Mouse (Mus musculus): ENCODE data around the gene Gm8926. TPM values are rescaled to one million over a fixed set of nuclear protein-coding genes. Genes with fewer than 3 reads are reported as not detected.

The Gm8926 gene
- polyA plus RNA-seq (2015; fragmentation: Nextera tagmentation; extraction: Ambion mirVana), result not detected in 2 replicates

GRCm38 (mm10) chr5:11770248-11770647 lies at the start of gene Gm8926:
Gene Gm8926, plus strand, starts transcription at chr5:11770548.

Other genes with a start within 250 kb of the Gm8926 start
- gene Gm6460, start 175.6 kb upstream of the Gm8926 start, polyA plus RNA-seq (2015; fragmentation: Nextera tagmentation; extraction: Ambion mirVana), result not detected in 2 replicates
- gene Gm8922, start 88.6 kb upstream of the Gm8926 start, polyA plus RNA-seq (2015; fragmentation: Nextera tagmentation; extraction: Ambion mirVana), result not detected in 2 replicates
- gene Gm6465, start 75.0 kb downstream of the Gm8926 start, polyA plus RNA-seq (2015; fragmentation: Nextera tagmentation; extraction: Ambion mirVana), result not detected in 2 replicates
- not detected in 2 replicates for gene 4933402N22Rik, start 147.5 kb downstream of the Gm8926 start, polyA plus RNA-seq (2015; fragmentation: Nextera tagmentation; extraction: Ambion mirVana)